Mouse (Mus musculus) kidney, adult 2 months (tissue): ENCODE results near the gene Grin2d.

Experiments
- CTCF ChIP-seq: fragments of 200-500 bp; conservative IDR thresholded peaks from 2 replicates; pipeline ENCODE4 v1.5.1; 2011; ENCODE audit warnings: low read depth, mild to moderate bottlenecking, control low read depth, low read length, moderate library complexity, mixed read lengths; ENCODE audit not compliant: insufficient read depth, insufficient read length
- POLR2A ChIP-seq: fragments of 200-500 bp; IDR thresholded peaks from one replicate; pipeline ENCODE4 v1.6.1; 2011; ENCODE audit warnings: low read depth, low read length, control low read depth

DNA sequence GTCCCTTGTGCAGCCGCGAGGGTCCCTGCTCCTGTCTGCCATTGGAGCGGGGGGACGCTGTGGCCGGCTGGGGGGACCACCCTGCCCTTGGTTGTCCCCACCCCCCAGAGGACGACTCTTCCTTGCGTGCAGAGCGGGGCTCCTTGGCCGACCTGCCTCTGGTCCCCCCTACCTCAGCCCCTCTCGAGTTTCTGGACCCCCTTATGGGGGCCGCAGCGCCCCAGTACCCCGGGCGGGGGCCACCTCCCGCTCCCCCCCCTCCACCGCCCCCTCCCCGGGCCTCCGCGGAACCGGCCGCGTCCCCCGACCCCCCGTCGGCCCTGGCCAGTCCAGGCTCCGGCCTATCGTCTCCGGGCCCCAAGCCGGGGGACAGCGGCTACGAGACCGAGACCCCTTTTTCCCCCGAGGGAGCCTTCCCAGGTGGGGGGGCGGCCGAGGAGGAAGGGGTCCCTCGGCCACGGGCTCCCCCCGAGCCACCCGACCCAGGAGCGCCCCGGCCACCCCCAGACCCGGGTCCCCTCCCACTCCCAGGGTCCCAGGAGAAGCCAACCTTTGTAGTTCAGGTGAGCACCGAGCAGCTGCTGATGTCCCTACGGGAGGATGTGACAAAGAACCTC lies 84.1 kb downstream of the Grin2d start:
- TF ChIP-seq CTCF: no peak
- no peak for TF ChIP-seq POLR2A
